Mouse (Mus musculus) bone marrow, adult 2 months (tissue): ENCODE results near the gene Srpr.

Experiments
- CTCF ChIP-seq: fragments of 200-500 bp; IDR thresholded peaks from 2 replicates; pipeline ENCODE4 v1.5.1; 2011; ENCODE audit warnings: low read length, control low read depth; ENCODE audit not compliant: control insufficient read depth, insufficient read depth
- POLR2A ChIP-seq: fragments of 200-500 bp; IDR thresholded peaks from 2 replicates; pipeline ENCODE4 v1.6.1; 2011; ENCODE audit warnings: low read depth, mild to moderate bottlenecking, control low read depth, low read length, borderline replicate concordance; ENCODE audit not compliant: control insufficient read depth

GRCm38 (mm10) chr9:35282851-35283200 lies 82.9 kb downstream of the Srpr start:
- TF ChIP-seq POLR2A: no peak
- no peak for TF ChIP-seq CTCF
